Mouse (Mus musculus) heart, embryonic 13.5 days (tissue): ENCODE data around the gene Pafah1b1. TPM values are rescaled to one million over a fixed set of nuclear protein-coding genes. Genes with fewer than 3 reads are reported as not detected.

Experiments
- ATAC-seq: fragments of 200-750 bp; cut with Nextera tagmentation; 2 replicates; pipeline ENCODE4 v1.8.0; 2017; ENCODE audit warnings: moderate TSS enrichment; ENCODE audit not compliant: insufficient number of reproducible peaks, low FRiP score, low TSS enrichment; ENCODE audit errors: extremely low read depth
- H3K27ac ChIP-seq: fragments of 300-500 bp; sonication (generic); replicated peaks from 2 replicates; pipeline ENCODE4 v1.5.1; 2015; ENCODE audit warnings: moderate library complexity, mild to moderate bottlenecking, inconsistent platforms
- H3K27me3 ChIP-seq: fragments of 300-500 bp; sonication (generic); replicated peaks from 2 replicates; pipeline ENCODE4 v1.6.1; 2015; ENCODE audit warnings: mild to moderate bottlenecking, inconsistent platforms
- H3K36me3 ChIP-seq: fragments of 300-500 bp; sonication (generic); 2 replicates; pipeline ENCODE4 v1.6.1; 2015; ENCODE audit warnings: mild to moderate bottlenecking, inconsistent platforms
- H3K4me1 ChIP-seq: fragments of 300-500 bp; sonication (generic); 2 replicates; pipeline ENCODE4 v1.6.1; 2015; ENCODE audit warnings: inconsistent platforms
- H3K4me2 ChIP-seq: fragments of 300-500 bp; sonication (generic); 2 replicates; pipeline ENCODE4 v1.6.1; 2015; ENCODE audit warnings: inconsistent platforms, mild to moderate bottlenecking, moderate library complexity
- H3K4me3 ChIP-seq: fragments of 300-500 bp; sonication (generic); 2 replicates; pipeline ENCODE4 v1.5.1; 2015; ENCODE audit warnings: moderate library complexity, mild to moderate bottlenecking, inconsistent platforms
- H3K9ac ChIP-seq: fragments of 300-500 bp; sonication (generic); 2 replicates; pipeline ENCODE4 v1.6.1; 2015; ENCODE audit warnings: inconsistent platforms, mild to moderate bottlenecking, moderate library complexity
- H3K9me3 ChIP-seq: fragments of 300-500 bp; sonication (generic); 2 replicates; pipeline ENCODE4 v1.6.1; 2016; ENCODE audit warnings: inconsistent platforms
- WGBS: fragments of 180-500 bp; shearing (Covaris S2); methylation state at CpG from one replicate; pipeline ENCODE4 v1.1.7; 2015; ENCODE audit warnings: mixed read lengths; 5-methylcytosine and 5-hydroxymethylcytosine counted together
- polyA plus RNA-seq: library from polyadenylated mRNA; unstranded; fragments of >200 nt; fragmentation: Nextera tagmentation; extraction: Ambion mirVana; gene quantifications from 2 replicates; pipeline ENCODE4 v1.2.1, GENCODE M21; 2015

Pafah1b1 gene
- polyA plus RNA-seq: 34.6 and 47.6 TPM in 2 replicates

- H3K36me3 ChIP-seq: no peaks in the 10 kb centered on the region
- H3K4me3 ChIP-seq: peak within 1 kb of the TSS; percentile 88
- peak; percentile 94 for ATAC-seq
- H3K9ac ChIP-seq: peak within 1 kb of the TSS; percentile 92
- H3K4me1 ChIP-seq: peaks cover 35% of the 10 kb centered on the region
- WGBS: under 1% methylated on average over 49 of the region's 56 CpGs
- peak within 1 kb of the TSS; percentile 92 for H3K4me2 ChIP-seq
- peak within 1 kb of the TSS; percentile 99 for H3K27ac ChIP-seq
- H3K27me3 ChIP-seq: no peaks in the 10 kb centered on the region
- H3K9me3 ChIP-seq: no peaks in the 10 kb centered on the region
Observed at GRCm38 (mm10) chr11:74724235-74724791, at the start of gene Pafah1b1. Pafah1b1 (minus strand) TSS chr11:74724670.

- Histone ChIP-seq H3K4me2 (no peak overlapping the region), H3K9ac (no peak overlapping the region), H3K4me1 (peaks cover 23% of the 10 kb centered on the region), H3K27ac (no peak overlapping the region), H3K36me3 (peaks cover 43% of the 10 kb centered on the region), H3K9me3 (no peaks in the 10 kb centered on the region), H3K4me3 (no peak overlapping the region), H3K27me3 (no peaks in the 10 kb centered on the region)
- WGBS: 80% methylated on average over 2 of the region's 2 CpGs
- no peak for ATAC-seq
Observed at GRCm38 (mm10) chr11:74772386-74772785, 47.9 kb upstream of the Pafah1b1 start.

GRCm38 (mm10) chr11:74771650-74772049, 47.2 kb upstream of the Pafah1b1 start:
- ATAC-seq: no peak
- WGBS: 61% methylated on average over 4 of the region's 4 CpGs
- H3K4me3 ChIP-seq: peak overlapping the region; percentile 81

DNA sequence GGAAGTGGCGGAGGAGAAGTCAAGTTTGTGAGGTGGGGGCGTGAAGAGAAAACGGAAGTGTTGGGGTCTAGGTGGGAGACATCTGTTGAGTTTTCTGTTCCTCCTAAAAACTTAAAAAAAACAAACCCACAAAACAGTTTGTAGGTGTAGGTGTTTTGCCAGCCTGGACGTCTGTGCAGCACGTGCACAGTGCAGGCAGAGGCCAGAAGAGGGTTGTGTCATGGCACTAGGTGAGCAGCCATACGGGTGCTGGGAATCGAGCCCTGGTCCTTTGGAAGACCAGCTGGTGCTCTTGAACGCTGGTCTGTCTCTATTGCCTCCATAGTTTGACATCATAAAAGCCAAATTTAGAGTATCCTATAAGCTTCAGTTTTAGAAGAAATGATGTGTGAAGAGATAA, 46.8 kb upstream of the Pafah1b1 start:
- H3K4me3 ChIP-seq: peak overlapping the region; percentile 81
- 11% methylated on average over 8 of the region's 8 CpGs for WGBS
- no peak for ATAC-seq

More at GRCm38 (mm10) chr11:74771650-74772049, 47.2 kb upstream of the Pafah1b1 start:
- no peak overlapping the region for H3K27ac ChIP-seq
- peaks cover 26% of the 10 kb centered on the region for H3K4me1 ChIP-seq
- H3K36me3 ChIP-seq: peaks cover 36% of the 10 kb centered on the region
- no peak overlapping the region for H3K9ac ChIP-seq
- H3K27me3 ChIP-seq: no peaks in the 10 kb centered on the region
- H3K9me3 ChIP-seq: no peaks in the 10 kb centered on the region
- peak overlapping the region; percentile 82 for H3K4me2 ChIP-seq

GRCm38 (mm10) chr11:74770595-74771207, 46.2 kb upstream of the Pafah1b1 start, which contains the start of gene Mettl16:
Mettl16 (plus strand) TSS chr11:74770830.
- Histone ChIP-seq H3K4me2 (peak within 1 kb of the TSS; percentile 82), H3K36me3 (peaks cover 28% of the 10 kb centered on the region), H3K9me3 (no peaks in the 10 kb centered on the region), H3K4me3 (peak within 1 kb of the TSS; percentile 81), H3K4me1 (peaks cover 26% of the 10 kb centered on the region), H3K27ac (peak within 1 kb of the TSS; percentile 93), H3K27me3 (no peaks in the 10 kb centered on the region), H3K9ac (peak within 1 kb of the TSS; percentile 87)
- WGBS: under 1% methylated on average over 43 of the region's 43 CpGs
- peak; percentile 80 for ATAC-seq

More for the DNA sequence above, 46.8 kb upstream of the Pafah1b1 start:
- H3K27me3 ChIP-seq: no peaks in the 10 kb centered on the region
- H3K36me3 ChIP-seq: peaks cover 34% of the 10 kb centered on the region
- H3K9ac ChIP-seq: peak overlapping the region; percentile 87
- H3K4me1 ChIP-seq: peaks cover 26% of the 10 kb centered on the region
- H3K4me2 ChIP-seq: peak overlapping the region; percentile 82
- H3K27ac ChIP-seq: peak overlapping the region; percentile 93
- H3K9me3 ChIP-seq: no peaks in the 10 kb centered on the region

DNA sequence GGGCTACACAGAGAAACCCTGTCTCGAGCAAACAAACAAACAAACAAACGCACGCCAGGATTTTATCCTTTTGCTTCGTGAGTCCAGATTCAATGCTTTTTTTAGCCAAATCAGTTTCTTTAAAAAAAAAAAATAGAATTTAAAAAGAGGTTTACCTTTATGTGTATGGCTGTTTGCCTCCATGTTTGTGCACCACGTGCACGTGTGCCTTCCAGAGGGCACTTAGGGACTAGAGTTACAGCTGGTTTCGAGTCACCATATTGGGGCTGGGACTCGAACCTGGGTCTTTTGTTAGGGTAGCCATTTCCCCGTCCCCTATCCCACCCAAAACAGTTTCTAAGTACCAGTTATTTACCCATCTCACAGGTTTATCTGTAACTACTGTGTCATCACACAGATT, 45.6 kb upstream of the Pafah1b1 start:
- Histone ChIP-seq H3K9ac (peak overlapping the region; percentile 87), H3K4me1 (peaks cover 26% of the 10 kb centered on the region), H3K27me3 (no peaks in the 10 kb centered on the region), H3K4me2 (peak overlapping the region; percentile 82), H3K4me3 (peak overlapping the region; percentile 81), H3K36me3 (peaks cover 22% of the 10 kb centered on the region), H3K9me3 (no peaks in the 10 kb centered on the region), H3K27ac (peak overlapping the region; percentile 93)
- ATAC-seq: no peak
- 73% methylated on average over 9 of the region's 9 CpGs for WGBS

GRCm38 (mm10) chr11:74768045-74768444, 43.6 kb upstream of the Pafah1b1 start:
- H3K4me3 ChIP-seq: no peak overlapping the region
- H3K36me3 ChIP-seq: 0 out of 2 replicates have a peak, but pooled peaks cover 2% of the 10 kb centered on the region
- no peaks in the 10 kb centered on the region for H3K27me3 ChIP-seq
- no peaks in the 10 kb centered on the region for H3K9me3 ChIP-seq
- 33% methylated on average over 6 of the region's 6 CpGs for WGBS
- no peak overlapping the region for H3K4me2 ChIP-seq
- ATAC-seq: no peak
- peak overlapping the region; percentile 59 for H3K27ac ChIP-seq
- H3K4me1 ChIP-seq: peaks cover 26% of the 10 kb centered on the region
- no peak overlapping the region for H3K9ac ChIP-seq

DNA sequence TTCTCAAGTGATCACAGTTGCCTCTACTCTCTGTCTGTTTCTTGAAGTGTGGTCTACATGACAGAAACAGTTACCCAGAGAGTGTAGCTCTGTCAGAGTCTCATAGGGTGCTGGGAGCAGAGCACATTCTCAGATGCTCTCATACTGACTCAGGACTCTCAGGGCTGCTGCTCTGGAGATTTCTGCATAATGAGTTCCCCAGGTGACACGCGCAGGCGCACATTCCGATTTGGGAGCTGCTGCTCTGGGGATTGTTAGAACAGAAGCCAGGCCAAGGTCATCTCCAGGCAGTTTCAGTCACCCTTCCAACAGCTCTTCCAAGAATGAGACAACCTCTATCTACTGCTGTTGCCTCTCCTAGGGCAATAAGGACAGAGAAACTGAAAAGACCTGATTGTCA, 43.0 kb upstream of the Pafah1b1 start:
- 70% methylated on average over 4 of the region's 4 CpGs for WGBS

GRCm38 (mm10) chr11:74763960-74764625, 39.6 kb upstream of the Pafah1b1 start:
- 72% methylated on average over 10 of the region's 10 CpGs for WGBS
- no peak overlapping the region for H3K4me3 ChIP-seq
- H3K27me3 ChIP-seq: no peaks in the 10 kb centered on the region
- H3K4me2 ChIP-seq: no peak overlapping the region
- no peak overlapping the region for H3K9ac ChIP-seq
- ATAC-seq: no peak
- H3K4me1 ChIP-seq: peaks cover 3% of the 10 kb centered on the region; the same call in 1 of the 2 replicates
- H3K9me3 ChIP-seq: no peaks in the 10 kb centered on the region
- H3K36me3 ChIP-seq: no peaks in the 10 kb centered on the region
- H3K27ac ChIP-seq: no peak overlapping the region

More for the DNA sequence above, 43.0 kb upstream of the Pafah1b1 start:
- Histone ChIP-seq H3K27me3 (no peaks in the 10 kb centered on the region), H3K27ac (peak overlapping the region; percentile 59), H3K4me1 (peaks cover 23% of the 10 kb centered on the region), H3K9ac (no peak overlapping the region), H3K4me2 (no peak overlapping the region), H3K9me3 (no peaks in the 10 kb centered on the region), H3K4me3 (no peak overlapping the region), H3K36me3 (no peaks in the 10 kb centered on the region)
- no peak for ATAC-seq

- no peak for ATAC-seq
- Histone ChIP-seq H3K4me2 (no peak overlapping the region), H3K27ac (no peak overlapping the region), H3K4me1 (peaks cover 9% of the 10 kb centered on the region), H3K4me3 (no peak overlapping the region), H3K27me3 (no peaks in the 10 kb centered on the region), H3K9ac (no peak overlapping the region), H3K9me3 (no peaks in the 10 kb centered on the region), H3K36me3 (no peaks in the 10 kb centered on the region)
- 66% methylated on average over 12 of the region's 12 CpGs for WGBS
Observed at GRCm38 (mm10) chr11:74761011-74761705, 36.7 kb upstream of the Pafah1b1 start.

DNA sequence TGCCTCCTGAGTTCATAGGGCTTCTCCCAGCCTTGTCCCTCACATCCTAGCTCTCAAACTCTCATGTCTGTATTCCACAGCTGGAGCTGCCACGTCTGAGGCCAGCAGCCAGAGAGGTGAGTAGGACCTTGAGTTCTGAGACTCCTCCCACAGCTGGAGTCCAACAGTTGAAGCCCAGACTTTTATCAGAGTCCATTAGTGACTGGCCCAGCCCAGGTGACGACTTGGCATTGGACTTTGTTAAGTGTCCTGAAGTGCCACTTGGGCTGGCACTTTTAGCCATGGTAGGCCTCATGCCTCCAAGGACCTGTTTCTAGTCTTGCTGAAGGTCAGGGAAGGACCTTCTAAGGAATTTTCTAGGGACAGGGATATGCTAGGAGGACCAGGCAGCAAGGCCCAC, 32.2 kb upstream of the Pafah1b1 start:
- H3K27me3 ChIP-seq: no peaks in the 10 kb centered on the region
- H3K27ac ChIP-seq: peak overlapping the region; percentile 46
- WGBS: 31% methylated on average over 2 of the region's 2 CpGs
- no peak overlapping the region for H3K4me2 ChIP-seq
- no peaks in the 10 kb centered on the region for H3K9me3 ChIP-seq
- ATAC-seq: no peak
- H3K4me1 ChIP-seq: peaks cover 11% of the 10 kb centered on the region
- H3K4me3 ChIP-seq: no peak overlapping the region
- no peak overlapping the region for H3K9ac ChIP-seq
- H3K36me3 ChIP-seq: no peaks in the 10 kb centered on the region
